Mouse (Mus musculus) inflammation-experienced regulatory T-cells, adult 6 months (primary cell): ENCODE data around the gene Olfr483. TPM values are rescaled to one million over a fixed set of nuclear protein-coding genes. Genes with fewer than 3 reads are reported as not detected.

Experiments used
- ATAC-seq: one replicate; pipeline ENCODE4 v1.8.0; 2017
- polyA plus RNA-seq, 3 experiments: library from polyadenylated mRNA; unstranded; fragments of 100-300 nt; shearing (Covaris generic); gene quantifications; one replicate each; pipeline ENCODE4 v1.2.1; 2017

Olfr483 gene
- not detected for polyA plus RNA-seq

GRCm38 (mm10) chr7:108100549-108100948, at the start of gene Olfr483:
Olfr483 (plus strand) TSS chr7:108100849.
- no peak for ATAC-seq

DNA sequence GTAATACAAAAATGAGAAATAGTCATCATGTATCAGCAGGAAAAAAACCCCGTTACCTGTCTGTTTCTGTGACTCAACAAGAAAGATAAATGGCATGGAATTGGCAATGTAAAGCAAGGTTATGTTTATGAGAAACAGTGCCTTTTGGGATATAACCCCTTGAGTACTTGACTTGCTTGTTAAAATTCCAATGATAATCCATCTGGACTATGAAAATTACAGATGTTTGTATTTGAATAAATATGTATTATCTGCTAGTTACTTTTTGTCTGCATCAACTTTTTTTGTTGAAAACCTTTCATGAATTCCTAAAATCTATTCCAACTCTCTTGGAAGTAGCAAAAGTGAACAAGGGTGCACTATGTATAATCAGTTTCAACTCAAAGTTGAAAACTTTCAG, 33.4 kb upstream of the Olfr483 start, which contains the start of gene Olfr480:
Olfr480 (minus strand) TSS at position 101 of the 400 bp plus-strand sequence.
- no peak for ATAC-seq

DNA sequence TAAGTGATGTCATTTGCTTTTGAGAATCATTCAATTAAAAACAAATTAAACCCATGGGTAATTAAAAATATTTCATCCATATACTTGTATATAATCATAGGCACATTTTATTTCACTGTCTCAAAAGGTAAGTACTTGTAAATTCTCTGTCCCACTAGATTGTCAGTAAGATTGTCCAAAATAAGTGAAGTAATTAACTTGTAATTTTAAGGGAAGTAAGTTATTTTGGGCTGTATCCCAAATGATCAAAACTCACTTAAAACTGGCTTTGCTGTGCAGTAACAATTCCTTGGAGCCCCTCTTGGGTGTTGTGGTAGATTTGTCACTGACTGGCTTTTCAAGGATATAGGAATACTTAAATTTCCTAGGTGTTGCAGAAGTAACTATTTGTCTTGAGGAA, 21.1 kb upstream of the Olfr483 start, which contains the start of gene Olfr481:
Olfr481 (plus strand) TSS at position 301 of the 400 bp plus-strand sequence.
- ATAC-seq, result no peak

- ATAC-seq, result no peak
Measured at GRCm38 (mm10) chr7:108097486-108097885, 3.2 kb upstream of the Olfr483 start, which contains the start of gene Olfr482. Olfr482 (minus strand) TSS chr7:108097586.

DNA sequence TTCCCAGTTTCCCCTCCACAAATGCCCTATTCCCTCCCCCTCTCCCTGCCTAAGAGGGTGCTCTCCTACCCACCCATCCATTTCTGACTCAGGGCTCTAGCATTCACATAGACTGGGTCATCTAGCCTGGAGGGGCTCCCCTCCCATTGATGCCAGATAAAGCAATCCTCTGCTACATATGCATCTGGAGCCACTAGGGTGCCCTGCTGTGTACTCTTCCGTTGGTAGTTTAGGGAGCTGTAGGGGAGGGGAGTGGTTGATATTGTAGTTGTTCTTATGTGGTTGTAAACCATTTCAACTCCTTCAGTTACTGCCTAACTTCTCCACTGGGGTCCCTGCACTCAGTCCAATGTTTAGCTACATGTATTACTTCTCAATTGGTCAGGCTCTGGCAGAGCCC, 20.0 kb downstream of the Olfr483 start:
- no peak for ATAC-seq

DNA sequence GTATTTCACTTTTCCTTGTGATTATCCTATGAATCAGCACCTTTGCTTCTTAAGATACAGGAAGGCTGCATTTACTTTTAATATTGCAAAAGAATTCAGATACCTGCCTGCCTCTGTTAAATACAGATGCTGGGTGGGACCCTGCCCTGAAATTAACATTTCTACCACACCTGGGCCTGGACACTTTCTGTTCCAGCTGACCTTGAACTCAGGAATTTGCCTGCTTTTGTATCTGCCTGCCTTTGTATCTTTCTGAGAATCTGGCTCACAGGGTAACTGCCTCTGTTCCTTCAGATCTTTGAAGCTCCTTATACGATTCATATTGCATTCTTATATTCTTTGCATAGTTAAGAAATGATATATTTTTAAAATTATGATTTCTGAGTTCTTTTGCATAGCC, 20.8 kb downstream of the Olfr483 start:
- ATAC-seq, result no peak

DNA sequence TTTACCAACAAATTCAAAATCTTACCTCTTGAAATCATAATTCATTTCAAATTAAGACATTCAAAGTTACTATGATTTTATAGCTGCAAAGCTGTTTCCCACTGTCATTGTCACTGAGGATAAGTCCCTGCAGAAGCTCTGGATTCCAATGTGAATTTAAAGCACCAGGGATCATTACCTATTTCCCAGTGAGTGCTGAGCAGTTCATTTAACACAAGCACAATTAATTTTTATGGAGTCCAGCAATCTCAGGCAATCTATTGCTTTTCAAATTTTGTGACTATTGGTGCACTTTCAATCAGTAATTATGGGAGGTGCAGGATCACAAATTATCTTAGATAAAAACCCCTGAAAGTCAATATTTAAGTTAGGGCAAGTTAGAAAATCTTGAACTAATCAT, 26.7 kb downstream of the Olfr483 start, which contains the start of gene Olfr484:
Olfr484 (minus strand) TSS at position 101 of the 400 bp plus-strand sequence.
- no peak for ATAC-seq

Other genes with a start within 250 kb of the Olfr483 start
- gene Olfr472, start 202.9 kb upstream of the Olfr483 start, polyA plus RNA-seq, result under 1 TPM in 2 of 3 experiments, not detected in 1; 0.06 to 0.08 TPM
- gene Olfr473, start 170.4 kb upstream of the Olfr483 start, polyA plus RNA-seq, result not detected
- not detected for gene Olfr474, start 146.2 kb upstream of the Olfr483 start, polyA plus RNA-seq
- under 1 TPM in 1 of 3 experiments, not detected in 2; 0.16 TPM for gene Olfr476, start 136.0 kb upstream of the Olfr483 start, polyA plus RNA-seq
- not detected for gene Olfr477, start 114.2 kb upstream of the Olfr483 start, polyA plus RNA-seq
- gene Olfr478, start 66.9 kb upstream of the Olfr483 start, polyA plus RNA-seq, result not detected
- not detected for gene Olfr479, start 50.2 kb upstream of the Olfr483 start, polyA plus RNA-seq
- not detected for gene Olfr480, start 33.5 kb upstream of the Olfr483 start, polyA plus RNA-seq
- gene Olfr481, start 21.0 kb upstream of the Olfr483 start, polyA plus RNA-seq, result under 1 TPM in 1 of 3 experiments, not detected in 2; 0.29 TPM
- under 1 TPM in 2 of 3 experiments, not detected in 1; 0.15 TPM for gene Olfr482, start 3.3 kb upstream of the Olfr483 start, polyA plus RNA-seq
- gene Olfr484, start 26.6 kb downstream of the Olfr483 start, polyA plus RNA-seq, result not detected
- not detected for gene Olfr485, start 59.0 kb downstream of the Olfr483 start, polyA plus RNA-seq
- gene Olfr486, start 71.9 kb downstream of the Olfr483 start, polyA plus RNA-seq, result not detected
- not detected for gene Olfr487, start 113.8 kb downstream of the Olfr483 start, polyA plus RNA-seq
- gene Olfr488, start 157.5 kb downstream of the Olfr483 start, polyA plus RNA-seq, result not detected
- not detected for gene Olfr490, start 188.1 kb downstream of the Olfr483 start, polyA plus RNA-seq
- gene Olfr491, start 212.6 kb downstream of the Olfr483 start, polyA plus RNA-seq, result not detected
- not detected for gene Olfr492, start 222.8 kb downstream of the Olfr483 start, polyA plus RNA-seq
- not detected for gene Olfr493, start 246.1 kb downstream of the Olfr483 start, polyA plus RNA-seq